Mouse (Mus musculus): ENCODE measurements around the gene Rps15. TPM values are rescaled to one million over a fixed set of nuclear protein-coding genes. Genes with fewer than 3 reads are reported as not detected.
A peak's percentile ranks its signal among the peaks of the same experiment; 100 is the strongest.

Rps15 gene
- polyA plus RNA-seq, 1 experiment from 2014 or later = 708 TPM

GRCm38 (mm10) chr10:80298571-80299281, 6.5 kb downstream of the Rps15 start:
- H3K4me2 ChIP-seq (replicated peaks; ENCODE audit: low read depth) = no peak overlapping the region
- no peak overlapping the region; the same call in 1 of the 2 replicates for H3K4me3 ChIP-seq (ENCODE audit: low read depth, low read length)
- no peak overlapping the region for H3K9ac ChIP-seq (ENCODE audit: low read depth, low read length)
- no peak overlapping the region for H3K27ac ChIP-seq (ENCODE audit: low read depth, low read length)
- H3K27me3 ChIP-seq (replicated peaks; ENCODE audit: control insufficient read depth, insufficient read depth, low read length) = peaks cover 50% of the 10 kb centered on the region
- H3K36me3 ChIP-seq (ENCODE audit: control insufficient read depth, insufficient read depth) = peaks cover 14% of the 10 kb centered on the region; the same call in 1 of the 2 replicates
- no peak for ATAC-seq
- peak; percentile 38; the same call in 1 of the 2 replicates for TF ChIP-seq CTCF (IDR thresholded peaks at IDR 0.05; ENCODE audit: low read depth)
- 7% methylated on average over 26 of the region's 26 CpGs for WGBS
- H3K9me3 ChIP-seq (ENCODE audit: control insufficient read depth) = no peaks in the 10 kb centered on the region
- H3K4me1 ChIP-seq (replicated peaks; ENCODE audit: control insufficient read depth, insufficient read depth, low read length) = no peaks in the 10 kb centered on the region

- no peak for ATAC-seq
- no peak overlapping the region for H3K27ac ChIP-seq (ENCODE audit: low read depth, low read length)
- H3K9ac ChIP-seq (ENCODE audit: low read depth, low read length) = no peak overlapping the region
- WGBS = 14% methylated on average over 15 of the region's 15 CpGs
- H3K27me3 ChIP-seq (replicated peaks; ENCODE audit: control insufficient read depth, insufficient read depth, low read length) = peaks cover 56% of the 10 kb centered on the region
- H3K4me1 ChIP-seq (replicated peaks; ENCODE audit: control insufficient read depth, insufficient read depth, low read length) = no peaks in the 10 kb centered on the region
- peaks cover 8% of the 10 kb centered on the region; the same call in 1 of the 2 replicates for H3K36me3 ChIP-seq (ENCODE audit: control insufficient read depth, insufficient read depth)
- H3K4me2 ChIP-seq (replicated peaks; ENCODE audit: low read depth) = no peak overlapping the region
- no peak overlapping the region; the same call in 1 of the 2 replicates for H3K4me3 ChIP-seq (ENCODE audit: low read depth, low read length)
- H3K9me3 ChIP-seq (ENCODE audit: control insufficient read depth) = no peaks in the 10 kb centered on the region
- TF ChIP-seq CTCF (IDR thresholded peaks at IDR 0.05; ENCODE audit: low read depth) = no peak
These were observed 7.0 kb downstream of the Rps15 start for GRCm38 (mm10) chr10:80299301-80299700.

GRCm38 (mm10) chr10:80299824-80300223, 7.6 kb downstream of the Rps15 start:
- 0 out of 2 replicates have a peak, but pooled peaks cover 3% of the 10 kb centered on the region for H3K36me3 ChIP-seq (ENCODE audit: control insufficient read depth, insufficient read depth)
- no peak overlapping the region for H3K27ac ChIP-seq (ENCODE audit: low read depth, low read length)
- H3K4me1 ChIP-seq (replicated peaks; ENCODE audit: control insufficient read depth, insufficient read depth, low read length) = no peaks in the 10 kb centered on the region
- no peak overlapping the region for H3K4me3 ChIP-seq (ENCODE audit: low read depth, low read length)
- H3K4me2 ChIP-seq (replicated peaks; ENCODE audit: low read depth) = no peak overlapping the region
- H3K9ac ChIP-seq (ENCODE audit: low read depth, low read length) = no peak overlapping the region
- H3K27me3 ChIP-seq (replicated peaks; ENCODE audit: control insufficient read depth, insufficient read depth, low read length) = peaks cover 61% of the 10 kb centered on the region
- TF ChIP-seq CTCF (IDR thresholded peaks at IDR 0.05; ENCODE audit: low read depth) = no peak
- H3K9me3 ChIP-seq (ENCODE audit: control insufficient read depth) = no peaks in the 10 kb centered on the region
- 58% methylated on average over 10 of the region's 10 CpGs for WGBS
- no peak for ATAC-seq

GRCm38 (mm10) chr10:80300672-80301181, 8.5 kb downstream of the Rps15 start:
- H3K36me3 ChIP-seq (ENCODE audit: control insufficient read depth, insufficient read depth) = no peaks in the 10 kb centered on the region
- no peaks in the 10 kb centered on the region for H3K9me3 ChIP-seq (ENCODE audit: control insufficient read depth)
- ATAC-seq = no peak
- no peak overlapping the region for H3K27ac ChIP-seq (ENCODE audit: low read depth, low read length)
- H3K4me3 ChIP-seq (ENCODE audit: low read depth, low read length) = no peak overlapping the region
- no peak overlapping the region for H3K9ac ChIP-seq (ENCODE audit: low read depth, low read length)
- H3K4me2 ChIP-seq (replicated peaks; ENCODE audit: low read depth) = no peak overlapping the region
- no peaks in the 10 kb centered on the region for H3K4me1 ChIP-seq (replicated peaks; ENCODE audit: control insufficient read depth, insufficient read depth, low read length)
- peaks cover 70% of the 10 kb centered on the region for H3K27me3 ChIP-seq (replicated peaks; ENCODE audit: control insufficient read depth, insufficient read depth, low read length)
- WGBS = 36% methylated on average over 11 of the region's 11 CpGs
- no peak for TF ChIP-seq CTCF (IDR thresholded peaks at IDR 0.05; ENCODE audit: low read depth)

GRCm38 (mm10) chr10:80301256-80302081, 9.2 kb downstream of the Rps15 start:
- H3K27me3 ChIP-seq (replicated peaks; ENCODE audit: control insufficient read depth, insufficient read depth, low read length) = peaks cover 71% of the 10 kb centered on the region
- no peak overlapping the region for H3K9ac ChIP-seq (ENCODE audit: low read depth, low read length)
- no peak for TF ChIP-seq CTCF (IDR thresholded peaks at IDR 0.05; ENCODE audit: low read depth)
- 73% methylated on average over 10 of the region's 10 CpGs for WGBS
- H3K9me3 ChIP-seq (ENCODE audit: control insufficient read depth) = no peaks in the 10 kb centered on the region
- no peaks in the 10 kb centered on the region for H3K36me3 ChIP-seq (ENCODE audit: control insufficient read depth, insufficient read depth)
- no peak overlapping the region for H3K27ac ChIP-seq (ENCODE audit: low read depth, low read length)
- ATAC-seq = no peak
- H3K4me3 ChIP-seq (ENCODE audit: low read depth, low read length) = no peak overlapping the region
- no peak overlapping the region for H3K4me2 ChIP-seq (replicated peaks; ENCODE audit: low read depth)
- no peaks in the 10 kb centered on the region for H3K4me1 ChIP-seq (replicated peaks; ENCODE audit: control insufficient read depth, insufficient read depth, low read length)

GRCm38 (mm10) chr10:80302082-80302355, 9.8 kb downstream of the Rps15 start:
- no peak overlapping the region for H3K4me3 ChIP-seq (ENCODE audit: low read depth, low read length)
- H3K4me1 ChIP-seq (replicated peaks; ENCODE audit: control insufficient read depth, insufficient read depth, low read length) = no peaks in the 10 kb centered on the region
- no peak overlapping the region; the same call in 1 of the 2 replicates for H3K27ac ChIP-seq (ENCODE audit: low read depth, low read length)
- no peaks in the 10 kb centered on the region; the same call in 1 of the 2 replicates for H3K36me3 ChIP-seq (ENCODE audit: control insufficient read depth, insufficient read depth)
- H3K9ac ChIP-seq (ENCODE audit: low read depth, low read length) = no peak overlapping the region
- ATAC-seq = no peak
- peak overlapping the region; percentile 14 for H3K4me2 ChIP-seq (replicated peaks; ENCODE audit: low read depth)
- no peak for TF ChIP-seq CTCF (IDR thresholded peaks at IDR 0.05; ENCODE audit: low read depth)
- WGBS = 56% methylated on average over 5 of the region's 5 CpGs
- peaks cover 71% of the 10 kb centered on the region for H3K27me3 ChIP-seq (replicated peaks; ENCODE audit: control insufficient read depth, insufficient read depth, low read length)
- H3K9me3 ChIP-seq (ENCODE audit: control insufficient read depth) = no peaks in the 10 kb centered on the region
